Mouse (Mus musculus) kidney, postnatal 14 days (tissue): ENCODE measurements around the gene Sccpdh.

Source experiments
- DNase-seq: peaks from one replicate; pipeline ENCODE4 v3.0.0; 2022; ENCODE audit warnings: mixed read lengths

The Sccpdh gene

GRCm38 (mm10) chr1:179736483-179736882 is 68.5 kb downstream of the Sccpdh start:
- no peak for DNase-seq
